Mouse (Mus musculus) embryonic facial prominence, embryonic 11.5 days (tissue): Measurements from ENCODE around the gene Traf7. TPM values are rescaled to one million over a fixed set of nuclear protein-coding genes. Genes with fewer than 3 reads are reported as not detected.
A peak's percentile ranks its signal among the peaks of the same experiment; 100 is the strongest.

Experiments used
- ATAC-seq: fragments of 200-750 bp; cut with Nextera tagmentation; replicated peaks from 2 replicates; pipeline ENCODE4 v1.8.0; 2017; ENCODE audit warnings: low read depth; ENCODE audit not compliant: insufficient number of reproducible peaks, low FRiP score, low TSS enrichment
- DNase-seq: peaks from one replicate; pipeline ENCODE4 v3.0.0-alpha.2; 2015; ENCODE audit warnings: low spot score
- H3K27ac ChIP-seq: fragments of 300-500 bp; sonication (generic); replicated peaks from 2 replicates; pipeline ENCODE4 v1.5.1; 2014; ENCODE audit warnings: mild to moderate bottlenecking, low read depth, low read length, control low read depth
- H3K27me3 ChIP-seq: fragments of 300-500 bp; sonication (generic); 2 replicates; pipeline ENCODE4 v1.6.1; 2014; ENCODE audit warnings: mild to moderate bottlenecking, low read length, moderate library complexity, mixed read lengths; ENCODE audit not compliant: control insufficient read depth, insufficient read depth
- H3K36me3 ChIP-seq: fragments of 300-500 bp; sonication (generic); replicated peaks from 2 replicates; pipeline ENCODE4 v1.6.1; 2014; ENCODE audit warnings: low read depth, mild to moderate bottlenecking, low read length, moderate library complexity, mixed read lengths; ENCODE audit not compliant: control insufficient read depth, insufficient read depth
- H3K4me1 ChIP-seq: fragments of 300-500 bp; sonication (generic); 2 replicates; pipeline ENCODE4 v1.6.1; 2014; ENCODE audit warnings: low read length, mixed read lengths; ENCODE audit not compliant: control insufficient read depth, insufficient read depth
- H3K4me2 ChIP-seq: fragments of 300-500 bp; sonication (generic); 2 replicates; pipeline ENCODE4 v1.6.1; 2014; ENCODE audit warnings: low read depth, mild to moderate bottlenecking, control low read depth, low read length, moderate library complexity
- H3K4me3 ChIP-seq: fragments of 300-500 bp; sonication (generic); 2 replicates; pipeline ENCODE4 v1.5.1; 2014; ENCODE audit warnings: low read depth, low read length, control low read depth
- H3K9ac ChIP-seq: fragments of 300-500 bp; sonication (generic); replicated peaks from 2 replicates; pipeline ENCODE4 v1.6.1; 2014; ENCODE audit warnings: mild to moderate bottlenecking, control low read depth, low read length
- H3K9me3 ChIP-seq: fragments of 300-500 bp; sonication (generic); replicated peaks from 2 replicates; pipeline ENCODE4 v1.6.1; 2016; ENCODE audit warnings: mild to moderate bottlenecking, low read length, inconsistent platforms, mixed read lengths; ENCODE audit not compliant: control insufficient read depth
- WGBS: fragments of 180-500 bp; shearing (Covaris S2); extraction: QIAGEN DNeasy Blood & Tissue Kit; methylation state at CpG from one replicate; pipeline ENCODE4 v1.1.7; 2014; 5-methylcytosine and 5-hydroxymethylcytosine counted together
- polyA plus RNA-seq: library from polyadenylated mRNA; unstranded; fragments of >200 nt; fragmentation: Nextera tagmentation; extraction: Ambion mirVana; gene quantifications from 2 replicates; pipeline ENCODE4 v1.2.1, GENCODE M21; 2014

Gene Traf7
- polyA plus RNA-seq, 1 experiment from 2014 or later, result 86.1 TPM

DNA sequence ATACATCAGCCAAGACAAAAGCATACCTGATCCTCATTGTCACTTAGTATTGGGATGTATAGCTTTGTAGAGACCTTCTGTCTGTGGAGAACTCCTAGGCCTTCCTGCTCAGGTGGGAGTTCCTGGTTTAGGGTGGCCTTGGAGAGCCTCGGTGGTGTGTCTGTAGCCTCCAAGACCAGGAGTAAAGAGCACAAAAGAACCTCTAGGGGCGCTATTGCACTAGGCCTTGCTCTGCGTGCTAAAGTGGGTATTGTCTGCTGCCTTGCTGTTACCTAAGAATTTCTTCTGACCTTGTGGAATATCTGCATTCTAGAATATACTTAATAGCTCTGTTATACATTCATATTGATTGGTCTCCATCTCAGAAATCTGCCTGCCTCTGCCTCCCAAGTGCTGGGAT lies 12.6 kb upstream of the Traf7 start:
- Histone ChIP-seq H3K36me3 (no peaks in the 10 kb centered on the region), H3K9ac (no peak overlapping the region), H3K27me3 (no peaks in the 10 kb centered on the region), H3K9me3 (no peaks in the 10 kb centered on the region), H3K4me1 (no peaks in the 10 kb centered on the region; the same call in 1 of the 2 replicates), H3K27ac (no peak overlapping the region), H3K4me2 (no peak overlapping the region), H3K4me3 (no peak overlapping the region)
- WGBS, result 6% methylated on average over 3 of the region's 3 CpGs
- DNase-seq (peak; percentile 81), ATAC-seq (no peak)

DNA sequence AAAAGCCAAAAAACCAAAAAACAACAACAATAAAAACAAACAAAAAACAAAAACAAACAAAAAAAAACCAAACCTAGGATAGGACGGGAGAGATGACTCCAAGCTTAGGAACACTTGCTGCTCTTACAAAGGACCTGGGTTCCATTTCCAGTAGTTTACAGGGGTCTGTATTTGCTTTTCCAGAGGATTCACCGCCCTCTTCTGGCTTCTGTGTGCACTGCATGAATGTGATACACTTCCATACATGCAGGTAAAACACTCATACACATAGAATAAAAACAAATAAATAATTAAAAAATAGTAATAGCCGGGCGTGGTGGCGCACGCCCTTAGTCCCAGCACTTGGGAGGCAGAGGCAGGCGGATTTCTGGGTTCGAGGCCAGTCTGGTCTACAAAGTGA lies 11.2 kb upstream of the Traf7 start:
- ATAC-seq (no peak), DNase-seq (peak; percentile 67)
- H3K27ac ChIP-seq, result no peak overlapping the region
- no peak overlapping the region for H3K4me2 ChIP-seq
- H3K4me1 ChIP-seq, result no peaks in the 10 kb centered on the region
- 66% methylated on average over 8 of the region's 8 CpGs for WGBS
- no peaks in the 10 kb centered on the region for H3K36me3 ChIP-seq
- H3K4me3 ChIP-seq, result no peak overlapping the region
- no peaks in the 10 kb centered on the region for H3K9me3 ChIP-seq
- no peaks in the 10 kb centered on the region for H3K27me3 ChIP-seq
- H3K9ac ChIP-seq, result no peak overlapping the region

DNA sequence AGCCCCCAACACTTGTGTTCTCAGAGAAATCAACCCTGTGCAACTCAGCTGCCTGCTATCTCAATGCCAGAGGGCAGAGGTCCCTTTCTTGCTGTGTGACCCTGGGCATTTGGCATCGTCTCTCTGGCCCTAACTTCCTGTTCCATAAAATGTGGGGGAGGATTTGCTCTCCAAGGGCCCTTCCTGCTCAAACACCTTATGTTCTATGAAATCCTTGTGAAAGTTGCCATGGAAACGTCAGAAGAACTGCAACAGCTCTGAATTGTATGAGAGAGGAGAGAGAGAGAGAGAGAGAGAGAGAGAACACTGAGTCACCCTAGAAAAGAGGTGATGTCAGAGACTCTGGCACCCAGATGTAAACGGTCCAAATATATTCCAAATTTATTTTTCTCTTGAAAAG lies 9.8 kb upstream of the Traf7 start:
- H3K4me1 ChIP-seq, result peaks cover 5% of the 10 kb centered on the region
- H3K36me3 ChIP-seq, result no peaks in the 10 kb centered on the region
- H3K27me3 ChIP-seq, result no peaks in the 10 kb centered on the region
- no peak overlapping the region for H3K27ac ChIP-seq
- WGBS, result 42% methylated on average over 3 of the region's 3 CpGs
- ATAC-seq (no peak), DNase-seq (no peak)
- H3K9me3 ChIP-seq, result no peaks in the 10 kb centered on the region
- H3K4me3 ChIP-seq, result no peak overlapping the region
- H3K9ac ChIP-seq, result no peak overlapping the region
- no peak overlapping the region for H3K4me2 ChIP-seq

DNA sequence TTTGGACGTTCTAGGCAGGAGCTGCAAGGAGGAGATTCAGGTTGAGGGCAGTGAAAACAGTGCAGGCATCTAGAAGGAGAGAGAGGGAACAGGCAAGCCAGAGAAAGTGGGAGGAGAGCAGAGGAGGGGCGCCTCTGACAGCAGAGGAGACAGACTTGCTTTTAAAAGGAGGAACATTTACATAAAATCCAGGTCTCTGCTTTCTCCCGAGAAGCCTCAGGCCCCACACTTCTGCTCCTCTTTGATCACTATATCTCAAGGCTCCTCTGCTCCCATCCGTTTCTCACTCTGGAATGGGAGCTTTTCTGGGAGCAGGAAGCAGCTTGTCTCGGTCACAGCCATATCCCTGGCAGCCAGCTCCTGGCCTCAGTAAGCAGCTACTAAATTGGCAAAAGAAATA lies 7.6 kb upstream of the Traf7 start:
- Histone ChIP-seq H3K4me3 (no peak overlapping the region), H3K4me1 (peaks cover 6% of the 10 kb centered on the region), H3K9me3 (no peaks in the 10 kb centered on the region), H3K4me2 (no peak overlapping the region), H3K36me3 (no peaks in the 10 kb centered on the region), H3K9ac (no peak overlapping the region), H3K27me3 (no peaks in the 10 kb centered on the region), H3K27ac (no peak overlapping the region)
- DNase-seq (no peak), ATAC-seq (no peak)
- WGBS, result 46% methylated on average over 5 of the region's 5 CpGs

DNA sequence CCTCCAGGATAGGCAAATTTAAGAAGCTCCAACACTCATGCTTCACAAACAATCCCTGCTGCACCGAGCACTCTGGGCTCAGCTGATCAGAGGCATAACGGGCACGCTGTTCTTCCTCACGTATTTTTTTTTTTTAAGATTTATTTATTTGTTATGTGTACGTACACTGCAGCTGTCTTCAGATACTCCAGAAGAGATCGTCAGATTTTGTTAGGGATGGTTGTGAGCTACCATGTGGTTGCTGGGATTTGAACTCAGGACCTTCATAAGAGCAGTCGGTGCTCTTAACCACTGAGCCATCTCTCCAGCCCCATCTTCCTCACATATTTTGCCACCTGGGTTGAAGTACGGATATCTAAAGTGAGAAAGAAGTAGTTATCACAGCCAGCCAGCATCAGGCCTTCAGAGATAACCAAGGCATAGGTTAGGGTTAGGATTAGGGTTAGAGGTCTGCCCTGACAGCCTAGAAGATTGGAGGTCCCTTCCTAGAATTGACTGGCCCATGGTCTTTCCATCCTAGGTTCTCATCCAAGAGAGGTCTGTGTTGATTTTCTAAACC lies 6.5 kb upstream of the Traf7 start, which contains the start of gene Rab26:
Rab26 (minus strand) TSS at position 51 of the 559 bp plus-strand sequence.
- peak within 1 kb of the TSS; percentile 73 for H3K4me2 ChIP-seq
- peak within 1 kb of the TSS; percentile 53 for H3K9ac ChIP-seq
- peaks cover 3% of the 10 kb centered on the region for H3K36me3 ChIP-seq
- no peak for DNase-seq
- peak within 1 kb of the TSS; percentile 32 for H3K4me3 ChIP-seq
- H3K27me3 ChIP-seq, result no peaks in the 10 kb centered on the region
- H3K4me1 ChIP-seq, result peaks cover 11% of the 10 kb centered on the region
- WGBS, result 89% methylated on average over 8 of the region's 8 CpGs
- ATAC-seq, result no peak
- no peak within 1 kb of the TSS for H3K27ac ChIP-seq
- no peaks in the 10 kb centered on the region for H3K9me3 ChIP-seq

DNA sequence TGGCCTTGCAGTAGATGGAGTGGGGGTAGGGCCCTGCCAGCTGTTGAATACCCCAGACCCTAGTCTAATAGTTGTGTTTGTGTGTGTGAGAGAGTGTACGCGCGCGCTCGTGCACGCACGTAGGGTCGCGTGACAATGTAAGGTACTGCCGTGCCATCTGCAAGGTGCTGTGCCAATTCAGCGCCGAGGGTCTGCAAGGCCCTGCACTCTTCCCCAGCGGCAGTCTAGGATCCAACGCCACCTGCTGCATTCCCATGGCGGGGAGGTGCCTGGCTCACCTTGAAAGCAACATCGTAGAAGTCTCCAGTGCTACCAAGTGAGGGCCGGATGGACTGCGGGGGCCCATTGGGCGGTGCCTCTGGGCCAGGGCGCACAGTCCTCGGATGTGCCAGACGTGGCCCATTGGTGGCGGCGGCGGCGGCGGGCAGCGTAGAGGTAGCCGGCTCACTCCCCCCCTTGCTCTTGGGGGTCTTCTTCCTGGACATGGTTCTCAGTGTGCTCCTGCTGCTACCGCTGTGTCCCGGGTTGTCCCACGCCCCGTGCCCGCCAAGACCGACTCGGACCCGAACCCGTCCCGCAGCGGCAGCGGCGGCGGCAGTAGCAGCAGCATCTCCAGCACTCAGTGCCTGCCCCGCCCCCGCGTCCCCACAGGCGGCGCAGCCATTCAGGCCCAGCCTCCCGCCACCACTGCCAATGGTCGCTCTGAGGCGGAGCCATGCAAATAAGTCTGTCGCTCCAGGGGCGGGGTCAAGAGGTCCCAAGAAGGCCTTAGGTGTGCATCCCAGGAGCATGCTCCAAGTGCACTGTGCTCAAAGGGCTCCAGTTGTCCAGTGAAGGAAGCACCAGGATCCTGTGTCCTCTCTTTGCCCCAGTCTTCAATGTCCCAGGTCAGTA lies 5.6 kb upstream of the Traf7 start:
- peaks cover 3% of the 10 kb centered on the region for H3K36me3 ChIP-seq
- H3K9ac ChIP-seq, result peak overlapping the region; percentile 53
- WGBS, result 7% methylated on average over 53 of the region's 53 CpGs
- no peak overlapping the region for H3K27ac ChIP-seq
- DNase-seq, result peak; percentile 88
- no peaks in the 10 kb centered on the region for H3K27me3 ChIP-seq
- H3K4me1 ChIP-seq, result peaks cover 11% of the 10 kb centered on the region
- H3K9me3 ChIP-seq, result no peaks in the 10 kb centered on the region
- ATAC-seq, result peak; percentile 36
- H3K4me3 ChIP-seq, result peak overlapping the region; percentile 32
- peak overlapping the region; percentile 73 for H3K4me2 ChIP-seq

DNA sequence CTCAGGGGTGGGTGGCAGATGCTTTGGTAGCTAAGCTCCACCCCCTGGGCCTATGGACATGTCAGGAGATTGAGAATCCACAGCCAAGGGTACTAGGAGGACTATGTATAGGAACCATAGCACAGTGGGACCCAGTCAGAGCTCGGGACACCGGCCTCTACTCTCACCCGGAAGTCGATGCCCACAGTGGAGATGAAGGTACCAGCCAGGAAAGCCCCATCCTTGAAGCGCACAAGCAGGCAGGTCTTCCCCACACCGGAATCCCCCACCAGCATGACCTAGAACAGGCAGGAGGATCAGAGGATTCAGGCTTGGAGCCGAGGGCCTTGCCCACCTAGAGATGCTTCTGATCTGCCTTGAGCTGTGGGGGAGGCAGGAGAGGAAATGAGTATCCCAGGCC lies 4.3 kb upstream of the Traf7 start:
- Histone ChIP-seq H3K9ac (no peak overlapping the region), H3K36me3 (peaks cover 3% of the 10 kb centered on the region), H3K9me3 (no peaks in the 10 kb centered on the region), H3K27me3 (no peaks in the 10 kb centered on the region), H3K4me3 (no peak overlapping the region), H3K4me2 (no peak overlapping the region), H3K4me1 (peaks cover 11% of the 10 kb centered on the region), H3K27ac (no peak overlapping the region)
- no peak for ATAC-seq
- 69% methylated on average over 7 of the region's 7 CpGs for WGBS
- DNase-seq, result no peak

DNA sequence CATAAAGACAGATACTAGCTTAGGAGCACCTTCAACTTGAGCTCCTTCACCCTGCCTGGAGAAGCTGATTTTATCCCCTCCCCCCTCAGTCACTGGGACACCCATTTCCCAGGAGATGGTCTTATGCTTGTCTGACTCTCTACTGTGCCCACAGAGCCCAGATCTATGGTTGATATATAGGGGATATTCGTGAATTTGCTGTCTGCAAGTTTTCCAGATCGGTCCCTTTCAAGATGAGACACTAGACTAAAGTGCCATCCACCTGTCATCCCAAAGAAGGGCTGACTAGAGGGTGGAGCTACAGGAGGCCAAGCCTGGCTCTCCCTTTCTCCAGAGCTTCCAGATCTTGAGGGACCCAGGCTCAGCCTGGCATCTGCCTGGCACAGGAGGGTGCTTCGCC lies 3.3 kb upstream of the Traf7 start:
- no peaks in the 10 kb centered on the region for H3K9me3 ChIP-seq
- no peak overlapping the region for H3K4me2 ChIP-seq
- whole genome bisulfite sequencing, result 67% methylated on average over 3 of the region's 3 CpGs
- DNase-seq (no peak), ATAC-seq (no peak)
- H3K4me1 ChIP-seq, result peaks cover 11% of the 10 kb centered on the region
- no peak overlapping the region for H3K27ac ChIP-seq
- peaks cover 3% of the 10 kb centered on the region for H3K36me3 ChIP-seq
- H3K27me3 ChIP-seq, result no peaks in the 10 kb centered on the region
- no peak overlapping the region for H3K9ac ChIP-seq
- H3K4me3 ChIP-seq, result no peak overlapping the region
